Mouse (Mus musculus): ENCODE results near the gene Pi4k2a.
A peak's percentile ranks its signal among the peaks of the same experiment; 100 is the strongest.

The Pi4k2a gene

DNA sequence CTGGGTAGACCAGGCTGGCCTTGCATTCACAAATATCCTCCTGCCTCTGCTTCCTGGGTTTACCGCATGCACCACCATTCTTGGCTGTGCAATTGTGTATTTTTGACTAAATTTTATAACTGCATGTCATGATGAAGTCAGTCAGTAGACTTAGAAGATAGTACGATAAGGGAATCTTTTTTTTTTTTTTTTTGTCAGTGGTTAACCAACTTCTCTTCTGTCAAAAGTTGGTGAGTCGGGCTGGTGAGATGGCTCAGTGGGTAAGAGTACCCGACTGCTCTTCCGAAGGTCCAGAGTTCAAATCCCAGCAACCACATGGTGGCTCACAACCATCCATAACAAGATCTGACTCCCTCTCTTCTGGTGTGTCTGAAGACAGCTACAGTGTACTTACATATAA lies 8.7 kb upstream of the Pi4k2a start:
- peak; percentile 29 for DNase-seq

DNA sequence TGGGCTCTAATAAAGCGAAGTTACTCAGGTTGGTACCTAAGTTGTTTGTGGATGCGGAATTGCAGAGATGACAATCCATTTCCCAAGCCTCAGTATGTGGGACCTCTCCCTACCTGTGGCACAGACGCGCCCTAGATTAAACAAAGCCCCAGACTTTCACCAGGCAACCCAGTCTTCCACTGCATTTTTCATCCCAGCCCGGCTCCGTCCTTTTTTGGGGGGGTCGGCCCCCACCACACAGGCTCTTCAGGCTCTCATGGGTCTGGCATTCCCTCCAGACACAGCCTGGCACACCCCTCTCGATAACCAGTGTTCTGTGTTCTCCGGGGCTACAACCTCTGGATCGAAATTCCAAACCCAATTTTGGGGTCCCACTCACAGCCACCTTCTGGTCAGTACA lies 4.6 kb upstream of the Pi4k2a start:
- DNase-seq = no peak

DNA sequence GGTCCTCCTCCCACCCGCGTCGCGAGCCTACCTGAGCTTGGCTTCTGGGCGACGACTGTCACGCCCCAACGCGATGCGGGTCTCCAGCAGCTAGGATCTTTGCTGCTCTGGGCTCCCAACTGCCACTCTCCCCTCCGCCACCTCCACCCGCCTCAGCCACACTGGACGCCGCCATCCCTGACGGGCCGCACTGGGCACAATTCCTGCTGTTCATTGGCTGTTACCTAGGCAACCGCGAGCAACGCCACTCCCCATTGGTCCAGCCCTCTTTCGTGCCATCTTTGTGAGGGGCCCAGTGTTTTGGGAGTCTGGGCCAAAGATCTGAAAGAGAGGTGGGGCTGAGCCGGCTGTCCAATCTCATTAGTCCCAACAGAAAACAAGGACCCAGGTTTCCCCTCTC lies 4.1 kb upstream of the Pi4k2a start, which contains the start of gene Morn4:
Morn4 (minus strand) TSS at position 192 of the 400 bp plus-strand sequence.
- DNase-seq = peak; percentile 98

DNA sequence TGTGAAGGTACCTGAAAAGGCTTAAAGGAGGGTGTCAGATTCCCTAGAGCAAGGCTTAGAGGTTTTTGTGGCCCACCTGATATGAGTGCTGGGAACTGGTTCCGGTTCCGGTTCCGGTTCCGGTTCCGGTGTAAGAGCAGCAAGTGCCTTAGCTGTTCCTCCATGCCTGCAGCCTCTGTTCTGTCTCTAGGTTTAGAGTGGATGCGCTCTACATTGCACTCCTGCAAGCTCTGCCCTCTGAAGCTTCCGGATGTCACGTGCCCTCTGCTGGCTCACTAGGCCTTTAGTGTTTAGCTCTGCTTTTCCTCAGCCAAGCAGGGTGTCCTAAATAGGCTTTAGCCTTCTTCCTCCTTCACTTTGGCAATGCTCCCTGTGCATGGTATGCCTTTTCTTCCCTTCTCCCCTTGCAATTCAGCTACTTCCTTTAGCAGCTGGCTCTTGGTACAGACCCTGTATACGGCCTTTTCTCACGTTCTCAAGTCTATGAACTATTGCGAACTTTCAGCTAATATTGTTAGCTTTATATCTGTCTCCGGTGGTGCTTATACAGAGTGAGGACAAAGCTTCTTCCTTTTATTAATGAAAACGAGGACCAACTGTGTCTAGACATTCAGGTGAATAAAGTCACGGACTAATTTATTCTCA lies 1.0 kb upstream of the Pi4k2a start:
- DNase-seq = peak; percentile 98

DNA sequence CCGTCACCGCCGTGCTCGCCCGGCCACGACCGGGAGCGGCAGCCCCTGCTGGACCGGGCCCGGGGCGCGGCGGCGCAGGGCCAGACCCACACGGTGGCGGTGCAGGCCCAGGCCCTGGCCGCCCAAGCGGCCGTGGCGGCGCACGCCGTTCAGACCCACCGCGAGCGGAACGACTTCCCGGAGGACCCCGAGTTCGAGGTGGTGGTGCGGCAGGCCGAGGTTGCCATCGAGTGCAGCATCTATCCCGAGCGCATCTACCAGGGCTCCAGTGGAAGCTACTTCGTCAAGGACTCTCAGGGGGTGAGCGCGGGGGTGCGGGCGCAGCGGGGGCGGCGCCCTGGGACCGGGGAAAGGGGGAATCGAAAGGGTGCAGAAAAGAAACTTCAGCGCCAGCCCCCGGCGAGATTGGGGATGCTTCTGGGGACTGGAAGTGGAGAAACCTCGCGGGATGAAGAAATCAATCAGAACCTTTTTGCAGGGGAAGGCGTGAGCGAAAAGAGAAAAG lies 419 bp downstream of the Pi4k2a start:
- no peak for DNase-seq

DNA sequence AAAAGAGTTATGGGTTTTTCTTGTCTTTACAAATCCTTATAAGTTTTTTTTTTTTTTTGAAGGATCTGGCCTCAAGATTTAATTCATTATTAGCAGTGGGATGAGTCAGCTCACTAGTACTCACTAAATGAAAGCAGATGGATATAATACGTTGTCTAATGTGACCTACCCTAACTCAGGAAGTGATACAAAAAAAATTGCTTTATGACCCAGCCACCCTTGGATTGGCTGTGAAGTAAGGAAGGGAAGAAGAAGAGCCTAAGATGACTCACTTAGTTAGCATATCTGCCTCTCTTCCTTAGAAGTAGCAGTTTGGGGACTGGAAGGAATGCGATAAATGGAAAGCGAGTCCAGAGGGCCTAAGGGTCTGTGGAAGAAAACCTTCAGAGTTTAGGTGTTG lies 9.1 kb downstream of the Pi4k2a start:
- DNase-seq = no peak

DNA sequence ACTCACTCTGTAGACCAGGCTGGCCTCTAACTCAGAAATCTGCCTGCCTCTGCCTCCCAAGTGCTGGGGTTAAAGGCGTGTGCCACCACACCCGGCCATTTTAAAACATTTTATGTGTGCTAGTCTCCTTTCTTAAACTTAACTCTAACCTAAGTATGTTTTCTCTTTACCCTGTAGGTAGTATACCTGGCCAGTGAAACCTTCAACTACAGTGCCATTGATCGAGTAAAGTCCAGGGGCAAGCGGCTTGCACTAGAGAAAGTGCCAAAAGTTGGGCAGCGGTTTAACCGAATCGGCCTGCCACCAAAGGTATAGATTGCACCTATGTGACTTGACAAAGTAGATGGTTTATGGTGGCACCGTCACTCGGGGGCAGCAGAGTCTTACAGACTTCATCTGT lies 14.4 kb downstream of the Pi4k2a start:
- peak; percentile 68 for DNase-seq

DNA sequence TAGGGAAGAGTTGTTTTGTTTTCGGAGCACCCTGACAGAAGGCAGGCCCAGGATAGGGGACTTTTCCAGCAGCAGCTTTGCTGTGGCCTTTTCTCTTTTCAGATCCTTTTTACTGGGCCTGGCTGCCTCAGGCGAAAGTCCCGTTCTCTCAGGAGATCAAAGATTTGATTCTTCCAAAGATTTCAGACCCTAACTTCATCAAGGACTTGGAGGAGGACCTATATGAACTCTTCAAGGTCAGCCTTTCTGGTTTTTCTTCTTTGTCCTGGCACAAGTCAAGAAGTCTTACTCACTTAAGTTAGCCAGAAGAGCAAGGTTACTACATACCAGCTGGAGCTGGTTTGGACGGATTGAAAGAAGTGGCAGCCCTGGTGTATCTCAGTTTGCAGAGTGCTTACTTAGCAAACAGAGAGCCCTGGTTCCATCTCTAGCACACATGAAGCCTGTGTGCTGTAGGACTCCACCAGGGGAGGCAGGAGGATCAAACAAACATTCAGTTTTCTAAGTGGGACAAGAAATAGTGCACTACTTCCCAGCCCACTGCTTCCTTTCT lies 25.6 kb downstream of the Pi4k2a start:
- DNase-seq = no peak

DNA sequence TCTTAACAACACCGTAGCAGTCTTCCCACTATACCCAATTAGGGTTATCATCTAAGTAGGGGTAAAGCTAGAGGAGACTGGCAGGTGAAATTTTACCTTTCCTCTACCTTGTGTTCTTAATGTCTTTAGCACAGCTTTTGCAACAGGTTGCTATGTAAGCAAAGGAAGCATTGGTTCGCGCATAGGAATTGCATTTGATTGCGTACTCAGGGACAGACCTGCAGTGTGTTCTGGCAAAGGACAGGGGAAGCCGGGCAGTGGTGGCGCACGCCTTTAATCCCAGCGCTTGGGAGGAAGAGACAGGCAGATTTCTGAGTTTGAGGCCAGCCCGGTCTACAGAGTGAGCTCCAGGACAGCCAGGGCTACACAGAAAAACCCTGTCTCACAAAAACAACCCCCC lies 27.9 kb downstream of the Pi4k2a start:
- DNase-seq = no peak

DNA sequence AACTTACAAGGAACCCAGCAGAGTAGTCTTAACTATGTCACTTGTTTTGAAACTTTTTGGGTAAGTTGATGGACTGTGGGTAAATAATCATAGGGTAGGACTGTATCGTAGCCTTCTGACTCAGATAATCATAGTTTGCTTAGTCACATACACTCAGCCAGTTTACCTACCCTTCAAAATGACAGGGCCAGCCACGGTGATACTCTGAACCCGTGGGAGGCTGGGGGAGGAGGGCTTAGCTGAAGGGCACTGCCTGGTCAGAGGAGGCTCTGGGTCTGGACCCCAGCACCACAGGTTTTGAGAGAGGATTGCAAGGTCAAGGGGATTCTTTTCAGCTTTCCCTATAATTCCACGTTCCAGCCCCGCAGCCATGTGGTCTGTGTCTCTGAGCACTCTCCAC lies 28.3 kb downstream of the Pi4k2a start:
- DNase-seq = no peak

DNA sequence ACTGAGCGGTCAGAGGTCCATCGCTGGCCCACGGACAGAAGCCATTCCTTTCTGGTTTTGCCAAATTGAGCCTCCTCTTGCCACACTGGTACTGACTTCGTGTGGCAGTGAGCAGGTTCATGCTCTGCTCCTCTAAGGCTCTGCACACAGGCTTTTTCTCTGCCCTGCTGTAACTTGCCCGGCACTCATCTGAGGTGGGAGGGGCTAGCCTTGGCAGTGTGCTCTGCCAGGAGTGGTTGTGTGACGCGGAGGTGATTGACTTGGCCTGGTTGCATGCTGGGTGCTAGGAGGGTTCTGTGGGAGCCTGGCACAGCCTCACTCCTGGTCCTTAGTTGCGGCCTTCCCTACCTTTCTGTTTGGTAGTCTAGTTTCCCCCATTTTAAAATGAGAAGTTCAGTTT lies 30.2 kb downstream of the Pi4k2a start:
- no peak for DNase-seq

DNA sequence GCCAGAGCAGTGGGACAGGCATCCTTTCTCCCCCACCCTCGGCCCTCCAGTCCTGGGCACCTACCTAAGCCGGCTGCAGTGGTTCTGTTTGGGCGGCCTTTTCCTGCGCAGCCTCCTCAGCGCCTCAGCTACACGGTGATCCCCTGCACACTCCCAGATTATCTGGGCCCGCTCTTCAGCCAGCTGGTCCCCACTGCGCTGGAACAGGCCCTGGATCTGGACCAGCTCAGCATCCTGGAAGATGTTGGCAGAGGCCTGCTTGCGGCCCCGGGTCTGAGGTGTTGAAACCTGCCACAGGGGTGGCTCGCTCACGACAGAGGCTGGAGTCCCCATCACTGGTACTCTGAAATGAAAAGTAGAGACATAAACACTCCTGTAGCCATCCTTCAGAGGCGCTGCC lies 34.4 kb downstream of the Pi4k2a start:
- no peak for DNase-seq

DNA sequence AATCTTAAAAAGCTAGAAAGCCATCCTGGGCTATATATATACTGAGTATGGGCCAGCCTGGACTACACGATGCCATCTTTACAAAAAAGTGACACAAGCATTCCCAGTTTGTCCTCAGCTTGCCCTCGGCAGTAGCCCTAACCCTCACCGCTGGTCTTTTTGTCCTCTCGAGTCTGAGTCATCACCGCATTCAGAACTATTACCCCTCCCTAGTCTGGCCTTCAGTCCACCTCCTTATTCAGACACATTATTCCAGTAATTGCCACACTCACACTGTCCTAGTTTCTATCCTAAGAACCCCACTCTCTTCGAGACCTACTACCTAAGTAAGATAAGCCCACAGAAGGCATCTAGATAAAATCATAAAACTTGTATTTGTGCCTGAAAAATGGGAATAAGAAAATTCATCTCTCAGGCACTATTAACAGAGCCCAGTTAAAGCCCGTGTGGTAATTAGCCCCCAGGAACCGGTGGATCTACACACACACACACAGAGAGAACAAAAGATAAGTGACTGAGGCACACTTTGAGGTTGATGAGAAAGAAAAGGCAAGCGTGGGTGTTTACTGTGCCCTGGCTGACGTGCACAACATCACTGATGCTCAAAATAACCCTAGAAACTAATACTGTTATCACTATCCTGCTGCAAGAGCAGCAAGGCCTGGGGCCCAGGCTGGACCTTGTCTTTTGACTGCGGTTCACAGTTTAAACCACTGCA lies 35.4 kb downstream of the Pi4k2a start:
- no peak for DNase-seq

DNA sequence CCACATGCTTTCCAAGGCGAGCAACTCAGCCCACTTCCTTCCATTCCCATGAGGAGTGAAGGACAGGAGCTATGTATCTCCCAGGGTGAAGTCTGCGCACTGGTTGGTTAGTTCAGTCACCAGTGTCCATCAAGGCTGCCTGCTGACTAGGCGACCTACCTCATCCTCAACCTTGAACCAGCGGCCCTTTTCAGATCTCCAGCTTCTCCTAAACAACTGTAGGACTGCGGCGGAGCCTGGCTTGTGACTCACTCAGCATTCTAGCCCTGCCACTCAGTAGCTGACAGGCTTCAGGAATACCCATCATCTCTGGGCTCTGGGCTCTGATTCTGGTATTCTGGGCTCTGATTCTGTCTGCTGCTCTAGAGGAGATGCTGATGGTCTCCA lies 35.9 kb downstream of the Pi4k2a start:
- DNase-seq = peak; percentile 85

DNA sequence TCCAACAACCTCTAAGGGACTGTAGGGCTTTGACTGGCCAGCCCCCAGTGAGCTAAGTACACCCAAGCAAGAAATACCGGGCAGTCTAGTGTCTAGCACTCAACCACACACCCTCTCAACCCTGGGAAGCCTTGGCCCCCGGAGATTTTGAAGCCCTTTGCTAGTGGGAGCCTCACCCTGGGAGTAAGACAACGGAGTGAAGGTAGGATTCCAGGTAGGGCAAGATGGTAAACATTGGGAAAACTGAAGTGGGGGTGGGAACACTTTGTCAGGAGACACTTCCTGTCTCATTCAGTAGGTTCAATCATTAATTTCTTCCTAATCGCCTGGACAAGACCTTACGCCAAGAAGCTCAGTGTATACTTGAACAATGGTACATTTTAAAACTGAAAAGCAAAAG lies 36.8 kb downstream of the Pi4k2a start:
- peak; percentile 89 for DNase-seq

DNA sequence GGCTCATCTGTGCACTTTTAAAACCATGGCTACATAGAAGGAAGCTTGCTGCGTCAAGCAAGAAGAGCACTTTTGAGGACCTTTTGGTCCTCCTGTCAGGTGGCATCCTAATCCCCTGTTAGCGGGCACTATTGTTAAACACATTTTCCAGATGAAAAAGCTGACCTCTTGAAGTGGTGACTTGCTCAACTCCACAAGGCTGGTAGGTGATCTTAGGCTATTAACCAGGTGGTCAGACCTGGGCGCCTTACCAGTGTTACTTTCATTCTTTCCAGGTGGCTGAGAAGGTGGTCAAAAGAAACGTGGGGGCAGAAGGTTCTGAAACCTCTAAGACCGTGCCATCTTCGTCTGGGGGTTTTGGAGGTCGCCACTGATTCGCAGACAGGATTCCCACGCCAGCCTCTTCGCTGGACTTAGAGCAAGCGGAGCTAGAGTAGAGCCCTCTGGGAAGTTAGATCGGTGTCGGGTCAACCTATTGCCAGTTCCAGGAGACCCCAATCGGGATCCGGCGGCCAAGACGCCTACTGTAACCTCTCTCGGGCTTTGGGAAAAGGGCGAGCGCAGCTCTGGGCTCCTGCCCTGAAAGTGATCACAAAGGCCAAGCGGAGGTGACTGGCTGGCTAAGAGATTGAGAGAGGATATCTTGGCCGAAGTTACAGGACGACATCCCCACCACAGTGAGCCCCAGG lies 37.9 kb downstream of the Pi4k2a start:
- no peak for DNase-seq

DNA sequence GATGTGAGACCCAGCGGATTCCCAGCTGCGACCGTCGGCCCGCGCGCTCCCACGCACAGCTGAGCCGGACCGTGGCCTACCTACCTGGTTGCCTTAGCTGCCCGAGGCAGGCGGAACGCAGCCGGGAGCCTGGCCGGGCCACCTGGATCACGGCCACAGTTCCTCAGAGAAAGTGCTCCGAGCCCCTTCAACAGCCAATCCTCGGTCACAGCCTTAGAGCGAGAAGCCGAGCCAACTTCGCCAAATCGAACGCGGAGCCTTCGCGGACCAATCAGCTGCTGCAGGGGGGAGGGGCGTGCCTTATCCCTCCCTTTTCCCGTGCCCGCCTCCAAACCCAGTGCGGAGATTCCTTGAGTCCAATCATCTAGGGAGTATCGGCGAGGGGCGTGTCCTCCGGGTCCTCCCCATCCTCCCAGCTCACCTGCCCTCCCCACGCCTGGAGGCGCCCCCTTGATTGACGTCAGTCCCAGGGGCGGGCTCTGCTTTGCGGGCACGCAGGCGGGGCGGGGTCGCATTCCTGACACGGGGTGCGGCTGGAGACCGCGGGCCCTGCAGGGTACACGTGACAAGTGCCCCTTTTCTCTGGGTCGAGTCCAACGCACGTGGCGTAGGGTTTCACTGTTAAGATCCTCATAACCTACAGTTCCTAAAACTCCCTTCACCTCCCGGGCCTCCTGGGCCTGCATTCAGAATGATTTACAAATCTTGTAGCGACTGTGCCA lies 38.7 kb downstream of the Pi4k2a start, which contains the start of gene Avpi1:
Avpi1 (minus strand) TSS at position 273 of the 722 bp plus-strand sequence.
- peak; percentile 100 for DNase-seq

DNA sequence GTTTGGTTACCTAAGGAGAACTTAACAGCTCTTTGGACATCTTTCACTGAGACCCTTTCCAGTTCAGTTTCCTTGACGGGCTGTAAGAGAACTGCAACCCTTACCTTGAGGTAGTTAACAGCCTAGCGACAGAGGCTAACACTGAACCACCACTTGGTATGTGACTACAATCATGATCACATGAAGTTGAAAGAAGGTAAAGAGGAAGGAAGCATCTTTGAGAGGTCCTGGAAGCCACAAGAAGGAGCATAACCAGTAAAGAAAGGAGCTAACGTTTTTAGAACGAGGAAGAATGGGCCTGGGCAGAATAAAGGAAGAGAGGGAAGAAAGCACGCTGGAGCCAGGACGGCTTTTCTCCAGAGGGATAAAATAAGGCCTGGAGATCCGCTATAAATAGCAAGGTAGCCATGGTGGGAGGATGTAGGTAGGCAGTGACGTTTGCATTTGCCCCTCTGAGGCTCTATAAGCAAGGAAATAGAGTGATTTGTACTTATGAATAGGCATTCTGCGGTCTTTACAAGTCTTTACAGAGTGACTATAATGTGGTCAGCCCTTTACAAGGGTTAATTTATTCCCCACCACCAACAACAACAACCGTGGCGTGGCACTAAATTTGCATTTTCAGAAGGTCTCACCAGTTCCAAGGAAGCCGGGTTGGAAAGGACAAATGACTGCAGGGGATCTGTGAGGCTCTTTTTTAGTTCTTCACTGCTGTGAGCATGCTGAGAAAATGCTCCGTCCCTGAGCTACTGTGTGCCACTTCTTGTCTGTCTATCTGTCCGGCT lies 39.4 kb downstream of the Pi4k2a start:
- DNase-seq = no peak

DNA sequence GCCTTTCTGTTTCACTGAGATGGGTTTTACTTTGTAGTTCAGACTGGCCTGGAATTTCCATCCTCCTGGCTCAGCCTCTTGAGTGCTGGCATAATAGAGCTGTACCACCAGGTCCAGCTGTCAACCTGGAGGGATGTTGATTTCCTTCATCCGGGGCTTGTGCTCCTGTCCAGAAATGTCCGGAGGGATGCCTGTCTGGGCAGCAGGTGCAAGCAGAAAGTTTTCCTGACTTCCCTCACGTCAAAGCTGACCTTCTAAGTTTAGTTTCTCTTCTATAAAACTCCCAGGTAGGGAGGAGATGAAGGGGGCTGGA lies 40.0 kb downstream of the Pi4k2a start:
- peak; percentile 92 for DNase-seq

DNA sequence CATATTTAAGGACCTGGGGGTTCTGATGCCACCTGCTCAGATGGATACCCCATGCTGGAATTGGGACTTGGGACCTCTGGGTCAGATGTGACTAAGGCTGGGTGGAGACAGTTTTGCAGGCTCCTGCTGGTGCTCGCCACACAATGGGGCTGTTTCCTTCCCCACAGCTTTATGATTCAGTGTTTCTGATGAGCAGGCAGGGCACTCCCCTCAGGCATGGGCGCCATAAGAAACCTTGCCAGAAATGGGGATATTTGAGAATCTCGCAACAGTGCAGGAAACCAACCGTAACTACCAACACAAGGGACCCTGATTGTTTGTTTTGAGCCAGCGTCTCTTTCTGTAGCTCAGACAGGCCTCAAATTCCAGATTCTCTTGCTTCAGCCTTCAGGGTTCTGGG lies 40.8 kb downstream of the Pi4k2a start:
- peak; percentile 95 for DNase-seq

DNA sequence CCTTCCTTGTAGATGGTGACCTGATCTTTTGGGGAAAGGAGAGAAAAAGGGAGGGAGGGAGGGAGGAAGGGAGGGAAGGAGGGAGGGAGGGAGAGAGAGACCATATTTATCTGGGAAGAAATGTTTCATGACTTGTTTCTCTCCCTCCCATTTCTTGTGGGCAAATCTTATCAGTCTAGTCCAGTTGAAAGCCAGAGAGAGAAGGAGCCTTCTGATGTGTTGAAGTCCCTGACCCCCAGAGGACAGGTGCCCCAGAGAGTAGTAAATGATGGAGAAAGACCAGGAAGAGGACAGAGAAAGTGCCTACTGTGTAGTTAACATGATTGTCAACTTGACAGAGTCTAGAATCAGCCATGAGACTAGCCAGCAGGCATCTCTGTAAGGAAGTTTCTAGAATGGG lies 44.8 kb downstream of the Pi4k2a start:
- DNase-seq = no peak

DNA sequence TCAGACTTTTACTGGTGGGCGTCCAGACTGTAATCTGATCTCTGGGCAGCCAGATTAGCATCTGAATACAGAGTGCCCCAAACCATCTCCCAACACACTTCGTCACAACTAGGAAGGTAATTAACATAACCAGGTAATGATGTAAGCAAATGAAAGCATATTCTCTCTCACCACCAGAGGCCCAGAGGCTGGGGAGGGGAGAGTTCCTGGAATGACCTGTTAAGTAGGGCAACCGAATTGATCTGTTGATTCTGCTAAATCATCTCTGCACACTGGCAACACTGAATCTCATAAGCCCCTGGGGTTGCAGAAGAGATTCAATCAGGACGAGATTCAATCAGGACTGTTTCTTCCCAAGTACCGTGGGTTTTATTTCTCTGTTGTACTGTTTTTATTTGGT lies 45.9 kb downstream of the Pi4k2a start:
- no peak for DNase-seq

Measured in heart, adult 11 months (tissue).